Mouse (Mus musculus): ENCODE results near the gene Fam168a. TPM values are rescaled to one million over a fixed set of nuclear protein-coding genes. Genes with fewer than 3 reads are reported as not detected.

Fam168a gene
- polyA plus RNA-seq, 1 experiment from 2014 or later = 33.3 TPM

- Histone ChIP-seq H3K27ac (no peak overlapping the region), H3K4me2 (no peak overlapping the region), H3K4me1 (no peaks in the 10 kb centered on the region), H3K9ac (no peak overlapping the region), H3K36me3 (no peaks in the 10 kb centered on the region), H3K9me3 (no peaks in the 10 kb centered on the region), H3K27me3 (replicated peaks) (no peaks in the 10 kb centered on the region), H3K4me3 (replicated peaks) (no peak overlapping the region)
- 59% methylated on average over 2 of the region's 2 CpGs for WGBS
- ATAC-seq (ENCODE audit: insufficient read depth, low FRiP score, low read depth) = no peak
Measured at GRCm38 (mm10) chr7:100750101-100750500, 43.7 kb downstream of the Fam168a start.

GRCm38 (mm10) chr7:100758718-100759117 lies 52.3 kb downstream of the Fam168a start:
- Histone ChIP-seq H3K27ac (no peak overlapping the region), H3K36me3 (no peaks in the 10 kb centered on the region), H3K4me3 (replicated peaks) (no peak overlapping the region), H3K27me3 (replicated peaks) (no peaks in the 10 kb centered on the region), H3K9ac (no peak overlapping the region), H3K4me2 (no peak overlapping the region), H3K4me1 (no peaks in the 10 kb centered on the region), H3K9me3 (no peaks in the 10 kb centered on the region)
- no peak for ATAC-seq (ENCODE audit: insufficient read depth, low FRiP score, low read depth)
- WGBS = 87% methylated on average over 7 of the region's 7 CpGs

GRCm38 (mm10) chr7:100762726-100763125 lies 56.3 kb downstream of the Fam168a start:
- no peaks in the 10 kb centered on the region for H3K4me1 ChIP-seq
- H3K27ac ChIP-seq = no peak overlapping the region
- H3K4me2 ChIP-seq = no peak overlapping the region
- no peak overlapping the region for H3K9ac ChIP-seq
- H3K36me3 ChIP-seq = no peaks in the 10 kb centered on the region
- no peaks in the 10 kb centered on the region for H3K9me3 ChIP-seq
- no peaks in the 10 kb centered on the region for H3K27me3 ChIP-seq (replicated peaks)
- H3K4me3 ChIP-seq (replicated peaks) = no peak overlapping the region
- ATAC-seq (ENCODE audit: insufficient read depth, low FRiP score, low read depth) = no peak

GRCm38 (mm10) chr7:100767568-100767967 lies 61.1 kb downstream of the Fam168a start:
- H3K27ac ChIP-seq = no peak overlapping the region
- no peaks in the 10 kb centered on the region for H3K36me3 ChIP-seq
- H3K27me3 ChIP-seq (replicated peaks) = no peaks in the 10 kb centered on the region
- H3K4me2 ChIP-seq = no peak overlapping the region
- 33% methylated on average over 3 of the region's 3 CpGs for WGBS
- H3K9me3 ChIP-seq = no peaks in the 10 kb centered on the region
- ATAC-seq (ENCODE audit: insufficient read depth, low FRiP score, low read depth) = no peak
- no peaks in the 10 kb centered on the region for H3K4me1 ChIP-seq
- H3K4me3 ChIP-seq (replicated peaks) = no peak overlapping the region
- H3K9ac ChIP-seq = no peak overlapping the region

GRCm38 (mm10) chr7:100768009-100768408 lies 61.6 kb downstream of the Fam168a start:
- no peak for ATAC-seq (ENCODE audit: insufficient read depth, low FRiP score, low read depth)

GRCm38 (mm10) chr7:100769534-100770083 lies 63.2 kb downstream of the Fam168a start:
- WGBS = 81% methylated on average over 7 of the region's 7 CpGs
- Histone ChIP-seq H3K4me3 (replicated peaks) (no peak overlapping the region), H3K9ac (no peak overlapping the region), H3K27me3 (replicated peaks) (no peaks in the 10 kb centered on the region), H3K27ac (no peak overlapping the region), H3K4me2 (no peak overlapping the region), H3K36me3 (no peaks in the 10 kb centered on the region), H3K9me3 (no peaks in the 10 kb centered on the region), H3K4me1 (no peaks in the 10 kb centered on the region)
- no peak for ATAC-seq (ENCODE audit: insufficient read depth, low FRiP score, low read depth)

More at GRCm38 (mm10) chr7:100768009-100768408, 61.6 kb downstream of the Fam168a start:
- 93% methylated on average over 3 of the region's 3 CpGs for WGBS
- H3K4me1 ChIP-seq = no peaks in the 10 kb centered on the region
- H3K27me3 ChIP-seq (replicated peaks) = no peaks in the 10 kb centered on the region
- H3K4me2 ChIP-seq = no peak overlapping the region
- H3K36me3 ChIP-seq = no peaks in the 10 kb centered on the region
- H3K9me3 ChIP-seq = no peaks in the 10 kb centered on the region
- H3K27ac ChIP-seq = no peak overlapping the region
- H3K9ac ChIP-seq = no peak overlapping the region
- no peak overlapping the region for H3K4me3 ChIP-seq (replicated peaks)

GRCm38 (mm10) chr7:100770669-100771341 lies 64.4 kb downstream of the Fam168a start:
- WGBS = 68% methylated on average over 2 of the region's 2 CpGs
- H3K4me2 ChIP-seq = no peak overlapping the region
- no peaks in the 10 kb centered on the region for H3K9me3 ChIP-seq
- H3K27me3 ChIP-seq (replicated peaks) = no peaks in the 10 kb centered on the region
- no peaks in the 10 kb centered on the region for H3K4me1 ChIP-seq
- no peaks in the 10 kb centered on the region for H3K36me3 ChIP-seq
- H3K27ac ChIP-seq = no peak overlapping the region
- no peak overlapping the region for H3K4me3 ChIP-seq (replicated peaks)
- no peak for ATAC-seq (ENCODE audit: insufficient read depth, low FRiP score, low read depth)
- no peak overlapping the region for H3K9ac ChIP-seq

- H3K27me3 ChIP-seq (replicated peaks) = no peaks in the 10 kb centered on the region
- H3K9ac ChIP-seq = no peak overlapping the region
- H3K9me3 ChIP-seq = no peaks in the 10 kb centered on the region
- no peaks in the 10 kb centered on the region for H3K4me1 ChIP-seq
- no peak overlapping the region for H3K4me2 ChIP-seq
- WGBS = 93% methylated on average over 1 of the region's 1 CpGs
- no peak overlapping the region for H3K27ac ChIP-seq
- no peak for ATAC-seq (ENCODE audit: insufficient read depth, low FRiP score, low read depth)
- H3K4me3 ChIP-seq (replicated peaks) = no peak overlapping the region
- no peaks in the 10 kb centered on the region for H3K36me3 ChIP-seq
Measured at GRCm38 (mm10) chr7:100774189-100774588, 67.8 kb downstream of the Fam168a start.

- no peak overlapping the region for H3K27ac ChIP-seq
- no peaks in the 10 kb centered on the region for H3K36me3 ChIP-seq
- no peaks in the 10 kb centered on the region for H3K27me3 ChIP-seq (replicated peaks)
- WGBS = 83% methylated on average over 1 of the region's 1 CpGs
- H3K9me3 ChIP-seq = no peaks in the 10 kb centered on the region
- H3K4me2 ChIP-seq = no peak overlapping the region
- H3K9ac ChIP-seq = no peak overlapping the region
- no peaks in the 10 kb centered on the region for H3K4me1 ChIP-seq
- no peak overlapping the region for H3K4me3 ChIP-seq (replicated peaks)
- no peak for ATAC-seq (ENCODE audit: insufficient read depth, low FRiP score, low read depth)
Measured at GRCm38 (mm10) chr7:100775810-100776209, 69.4 kb downstream of the Fam168a start.

- H3K4me2 ChIP-seq = no peak overlapping the region
- ATAC-seq (ENCODE audit: insufficient read depth, low FRiP score, low read depth) = no peak
- no peak overlapping the region for H3K9ac ChIP-seq
- no peaks in the 10 kb centered on the region for H3K4me1 ChIP-seq
- no peak overlapping the region for H3K27ac ChIP-seq
- H3K36me3 ChIP-seq = no peaks in the 10 kb centered on the region
- no peaks in the 10 kb centered on the region for H3K9me3 ChIP-seq
- H3K27me3 ChIP-seq (replicated peaks) = no peaks in the 10 kb centered on the region
- WGBS = 81% methylated on average over 7 of the region's 7 CpGs
- H3K4me3 ChIP-seq (replicated peaks) = no peak overlapping the region
Measured at GRCm38 (mm10) chr7:100780192-100780591, 73.8 kb downstream of the Fam168a start.

- no peak overlapping the region for H3K27ac ChIP-seq
- no peak overlapping the region for H3K4me3 ChIP-seq (replicated peaks)
- WGBS = 60% methylated on average over 2 of the region's 2 CpGs
- no peak for ATAC-seq (ENCODE audit: insufficient read depth, low FRiP score, low read depth)
- H3K27me3 ChIP-seq (replicated peaks) = no peaks in the 10 kb centered on the region
- no peak overlapping the region for H3K4me2 ChIP-seq
- no peak overlapping the region for H3K9ac ChIP-seq
- no peaks in the 10 kb centered on the region for H3K36me3 ChIP-seq
- no peaks in the 10 kb centered on the region for H3K4me1 ChIP-seq
- H3K9me3 ChIP-seq = no peaks in the 10 kb centered on the region
Measured at GRCm38 (mm10) chr7:100784650-100785049, 78.2 kb downstream of the Fam168a start.

- Histone ChIP-seq H3K4me2 (no peak overlapping the region), H3K9me3 (no peaks in the 10 kb centered on the region), H3K4me3 (replicated peaks) (no peak overlapping the region), H3K27ac (no peak overlapping the region), H3K9ac (no peak overlapping the region), H3K27me3 (replicated peaks) (no peaks in the 10 kb centered on the region), H3K36me3 (no peaks in the 10 kb centered on the region), H3K4me1 (no peaks in the 10 kb centered on the region)
- no peak for ATAC-seq (ENCODE audit: insufficient read depth, low FRiP score, low read depth)
- 49% methylated on average over 4 of the region's 4 CpGs for WGBS
Measured at GRCm38 (mm10) chr7:100785426-100785825, 79.0 kb downstream of the Fam168a start.

GRCm38 (mm10) chr7:100786078-100786477 lies 79.6 kb downstream of the Fam168a start:
- no peak overlapping the region for H3K4me3 ChIP-seq (replicated peaks)
- H3K27me3 ChIP-seq (replicated peaks) = no peaks in the 10 kb centered on the region
- H3K4me1 ChIP-seq = no peaks in the 10 kb centered on the region
- no peak overlapping the region for H3K4me2 ChIP-seq
- no peak overlapping the region for H3K9ac ChIP-seq
- H3K27ac ChIP-seq = no peak overlapping the region
- no peaks in the 10 kb centered on the region for H3K9me3 ChIP-seq
- H3K36me3 ChIP-seq = no peaks in the 10 kb centered on the region
- 23% methylated on average over 1 of the region's 1 CpGs for WGBS
- no peak for ATAC-seq (ENCODE audit: insufficient read depth, low FRiP score, low read depth)

Data from stomach, embryonic 15.5 days (tissue).